Mouse (Mus musculus) lung, postnatal 10 days (tissue): Measurements from ENCODE around the gene Izumo1.

Experiments used
- DNase-seq: peaks from one replicate; pipeline ENCODE4 v3.0.0; 2021

Izumo1 gene

DNA sequence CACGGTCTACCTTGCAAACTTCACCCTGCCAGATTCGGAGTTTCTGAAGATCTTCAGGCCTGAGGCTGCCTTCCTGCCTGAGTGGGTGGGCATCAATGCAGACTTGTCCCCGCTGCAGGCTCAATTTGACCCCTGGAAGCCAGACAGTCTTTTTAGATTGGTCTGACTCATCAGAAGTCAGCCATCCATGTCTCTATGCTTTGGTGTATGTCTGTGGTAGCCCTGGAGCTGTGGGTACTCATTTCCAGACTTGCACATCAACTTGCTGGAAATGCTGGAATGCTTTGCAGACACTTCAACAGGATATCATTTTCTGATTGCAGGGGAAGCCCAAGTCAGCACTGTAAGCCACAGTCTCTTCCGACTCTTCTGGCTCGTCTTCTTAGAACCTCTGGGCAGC, 2.0 kb upstream of the Izumo1 start:
- DNase-seq: no peak

DNA sequence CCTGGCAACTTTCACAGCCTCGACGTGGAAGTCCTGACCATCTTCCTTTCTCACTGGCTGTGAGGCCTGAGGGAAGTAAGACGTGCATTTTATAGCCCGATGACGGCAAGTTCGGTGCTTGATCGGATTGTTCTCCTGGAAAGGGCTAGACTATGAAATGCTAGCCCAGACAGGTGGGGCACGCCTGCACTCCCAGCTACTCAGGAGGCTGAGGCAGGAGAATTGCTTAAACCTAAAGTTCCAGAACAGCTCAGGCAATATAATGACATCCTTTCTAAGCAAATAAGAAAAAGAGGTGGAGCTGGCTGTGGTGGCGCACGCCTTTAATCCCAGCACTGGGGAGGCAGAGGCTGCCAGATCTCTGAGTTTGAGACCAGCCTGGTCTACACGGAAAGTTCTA, 1.9 kb downstream of the Izumo1 start:
- DNase-seq: no peak

DNA sequence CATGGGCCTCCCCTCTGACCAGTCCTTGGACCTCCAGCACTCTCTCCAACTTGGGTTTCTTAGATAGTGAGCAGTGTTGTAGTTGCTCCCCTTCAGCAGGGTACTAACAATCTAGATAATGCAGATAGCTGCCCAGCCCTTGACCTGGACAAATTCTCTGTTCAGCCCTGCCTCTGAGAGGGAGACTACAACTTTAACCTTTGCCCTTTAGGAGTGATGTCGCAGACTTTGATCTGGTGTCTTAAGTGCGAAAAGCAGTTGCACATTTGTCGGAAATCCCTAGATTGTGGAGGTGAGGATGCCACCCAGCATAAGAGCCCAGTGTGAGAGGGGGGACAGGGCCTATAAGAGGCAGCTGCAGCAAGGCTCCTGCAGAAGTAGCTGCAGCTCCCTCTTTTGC, 3.1 kb downstream of the Izumo1 start:
- DNase-seq: no peak

DNA sequence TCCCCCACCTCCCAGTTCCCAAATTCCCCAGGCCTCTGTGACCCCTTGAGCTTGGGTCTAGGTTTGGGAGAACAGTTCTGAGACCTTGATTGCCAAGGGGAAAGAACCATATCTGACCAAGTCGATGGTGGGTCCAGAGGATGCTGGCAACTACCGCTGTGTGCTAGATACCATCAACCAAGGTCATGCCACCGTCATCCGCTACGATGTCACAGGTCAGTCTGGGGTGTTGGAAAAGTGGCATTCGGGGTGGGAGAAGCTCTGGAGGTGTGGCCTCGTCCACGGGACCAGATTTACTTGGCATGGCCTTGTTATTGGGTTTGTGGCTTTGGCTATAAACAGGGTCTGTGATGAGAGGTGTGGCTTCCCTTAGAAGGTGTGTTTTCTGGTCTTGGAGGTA, 3.9 kb downstream of the Izumo1 start:
- no peak for DNase-seq

DNA sequence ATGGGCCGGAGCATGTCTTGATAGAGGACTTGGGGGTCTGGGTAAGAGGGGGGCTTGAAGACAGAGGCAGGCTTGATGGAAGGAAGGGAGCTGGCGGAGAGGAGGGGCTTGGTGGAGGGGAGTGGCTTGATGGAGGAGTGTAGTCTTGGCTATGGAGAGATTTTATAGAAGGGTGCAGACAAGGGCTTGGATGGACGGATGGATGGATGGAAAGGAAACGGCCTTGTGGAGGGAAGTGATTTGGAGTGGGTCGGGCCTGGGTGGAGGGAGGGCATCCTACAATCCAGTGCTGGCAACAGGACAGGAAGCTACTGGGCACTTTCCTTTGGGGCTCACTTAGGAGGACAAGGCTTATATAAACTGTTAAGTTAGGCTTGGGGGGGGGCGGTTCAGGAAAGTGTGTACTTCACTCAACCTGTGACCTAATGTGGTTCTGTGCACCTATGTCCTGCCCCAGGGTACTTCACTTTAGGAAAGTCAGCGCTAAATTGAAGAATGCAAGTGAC, 5.0 kb downstream of the Izumo1 start:
- peak; percentile 63 for DNase-seq

DNA sequence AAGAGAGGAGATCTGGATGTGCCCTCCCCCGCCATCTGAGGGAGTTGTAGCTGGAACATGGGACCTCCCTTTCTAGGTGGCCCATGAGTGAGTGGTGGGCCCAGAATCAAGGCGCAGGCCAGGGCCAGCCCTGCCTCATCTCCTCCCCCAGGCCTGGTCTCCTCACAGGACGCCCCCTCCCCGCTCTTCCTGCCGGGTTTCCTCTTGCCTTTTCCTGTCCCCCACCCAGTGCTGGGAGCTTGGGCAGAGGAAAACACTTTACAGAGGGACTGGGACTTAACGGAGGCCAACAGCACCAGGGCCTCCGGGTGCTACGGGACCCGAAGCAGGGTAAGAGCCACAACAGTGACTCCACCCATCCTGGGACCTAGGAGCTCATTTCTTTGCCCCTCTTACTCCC, 5.7 kb downstream of the Izumo1 start, which contains the start of gene Rasip1:
Gene Rasip1 (plus strand): TSS at position 228 of the 400 bp plus-strand sequence.
- peak; percentile 84 for DNase-seq

DNA sequence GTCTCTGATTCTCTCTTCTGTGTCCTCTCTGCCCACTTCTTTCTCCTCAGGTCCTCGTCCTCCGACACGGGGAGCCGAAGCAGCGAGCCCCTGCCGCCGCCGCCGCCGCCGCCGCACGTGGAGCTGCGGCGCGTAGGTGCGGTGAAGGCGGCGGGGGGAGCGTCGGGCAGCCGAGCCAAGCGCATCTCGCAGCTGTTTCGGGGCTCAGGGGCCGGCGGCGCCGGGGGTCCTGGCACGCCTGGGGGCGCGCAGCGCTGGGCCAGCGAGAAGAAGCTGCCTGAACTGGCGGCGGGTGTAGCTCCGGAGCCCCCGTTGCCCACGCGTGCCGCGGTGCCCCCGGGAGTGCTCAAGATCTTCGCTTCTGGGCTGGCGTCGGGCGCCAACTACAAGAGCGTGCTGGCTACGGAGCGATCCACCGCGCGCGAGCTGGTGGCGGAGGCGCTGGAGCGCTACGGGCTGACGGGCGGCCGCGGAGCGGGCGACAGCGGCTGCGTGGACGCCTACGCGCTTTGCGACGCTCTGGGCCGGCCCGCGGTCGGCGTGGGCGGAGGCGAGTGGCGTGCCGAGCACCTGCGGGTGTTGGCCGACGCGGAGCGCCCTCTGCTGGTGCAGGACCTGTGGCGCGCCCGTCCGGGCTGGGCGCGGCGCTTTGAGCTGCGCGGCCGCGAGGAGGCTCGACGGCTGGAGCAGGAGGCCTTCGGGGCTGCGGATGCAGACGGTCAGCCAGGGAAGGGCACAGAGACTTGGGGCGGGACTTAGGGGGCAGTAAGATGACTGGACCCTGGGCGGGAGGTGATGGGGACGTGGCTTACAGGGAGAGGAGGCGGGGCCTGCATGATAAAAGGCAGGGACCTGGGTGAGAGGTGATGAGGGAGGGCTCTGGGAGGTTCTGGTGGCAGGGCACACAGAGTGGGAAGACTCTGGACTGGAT, 7.0 kb downstream of the Izumo1 start:
- DNase-seq: peak; percentile 93

DNA sequence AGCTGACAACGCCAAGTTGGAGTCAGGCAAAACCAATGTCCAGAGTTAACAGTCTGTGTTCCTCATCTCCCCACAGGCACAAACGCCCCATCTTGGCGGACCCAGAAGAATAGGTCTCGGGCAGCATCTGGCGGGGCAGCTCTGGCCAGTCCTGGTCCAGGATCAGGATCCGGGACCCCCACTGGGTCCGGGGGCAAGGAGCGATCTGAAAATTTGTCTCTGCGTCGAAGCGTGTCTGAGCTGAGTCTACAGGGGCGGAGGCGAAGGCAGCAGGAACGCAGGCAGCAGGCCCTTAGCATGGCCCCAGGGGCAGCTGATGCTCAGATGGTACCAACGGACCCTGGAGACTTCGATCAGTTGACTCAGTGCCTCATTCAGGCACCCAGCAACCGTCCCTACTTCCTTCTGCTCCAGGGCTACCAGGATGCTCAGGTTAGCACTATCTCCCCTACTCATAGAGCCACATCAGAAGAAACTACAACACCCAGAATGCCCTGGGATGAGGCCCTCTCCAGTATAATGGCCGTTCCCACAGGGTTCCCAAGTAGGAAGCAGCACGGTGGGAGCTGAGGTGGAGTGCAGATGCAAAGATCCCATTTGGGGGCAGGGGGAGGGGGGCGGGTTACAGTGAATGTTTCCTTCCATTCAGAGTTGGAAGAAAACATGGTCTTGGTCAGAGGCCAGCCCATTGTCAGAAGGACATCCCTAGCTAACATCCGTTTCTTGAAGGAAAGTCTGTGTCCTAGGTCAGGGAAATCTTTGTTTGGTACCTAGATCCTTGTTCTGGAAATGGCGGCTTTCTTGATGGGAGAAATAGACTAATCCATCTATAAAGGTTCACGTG, 8.7 kb downstream of the Izumo1 start:
- peak; percentile 55 for DNase-seq

DNA sequence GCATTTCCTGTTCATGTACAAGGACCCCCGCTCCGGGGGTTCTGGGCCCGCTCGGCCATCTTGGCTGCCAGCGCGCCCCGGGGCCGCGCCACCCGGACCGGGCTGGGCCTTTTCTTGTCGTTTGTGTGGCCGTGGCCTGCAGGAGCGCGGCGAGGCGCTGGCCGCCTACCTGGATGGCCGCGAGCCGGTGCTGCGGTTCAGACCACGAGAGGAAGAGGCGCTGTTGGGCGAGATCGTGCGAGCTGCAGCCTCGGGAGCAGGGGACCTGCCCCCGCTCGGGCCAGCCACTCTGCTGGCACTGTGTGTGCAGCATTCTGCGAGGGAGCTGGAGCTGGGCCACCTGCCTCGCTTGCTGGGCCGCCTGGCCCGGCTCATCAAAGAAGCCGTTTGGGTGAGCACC, 10.9 kb downstream of the Izumo1 start:
- peak; percentile 56 for DNase-seq

DNA sequence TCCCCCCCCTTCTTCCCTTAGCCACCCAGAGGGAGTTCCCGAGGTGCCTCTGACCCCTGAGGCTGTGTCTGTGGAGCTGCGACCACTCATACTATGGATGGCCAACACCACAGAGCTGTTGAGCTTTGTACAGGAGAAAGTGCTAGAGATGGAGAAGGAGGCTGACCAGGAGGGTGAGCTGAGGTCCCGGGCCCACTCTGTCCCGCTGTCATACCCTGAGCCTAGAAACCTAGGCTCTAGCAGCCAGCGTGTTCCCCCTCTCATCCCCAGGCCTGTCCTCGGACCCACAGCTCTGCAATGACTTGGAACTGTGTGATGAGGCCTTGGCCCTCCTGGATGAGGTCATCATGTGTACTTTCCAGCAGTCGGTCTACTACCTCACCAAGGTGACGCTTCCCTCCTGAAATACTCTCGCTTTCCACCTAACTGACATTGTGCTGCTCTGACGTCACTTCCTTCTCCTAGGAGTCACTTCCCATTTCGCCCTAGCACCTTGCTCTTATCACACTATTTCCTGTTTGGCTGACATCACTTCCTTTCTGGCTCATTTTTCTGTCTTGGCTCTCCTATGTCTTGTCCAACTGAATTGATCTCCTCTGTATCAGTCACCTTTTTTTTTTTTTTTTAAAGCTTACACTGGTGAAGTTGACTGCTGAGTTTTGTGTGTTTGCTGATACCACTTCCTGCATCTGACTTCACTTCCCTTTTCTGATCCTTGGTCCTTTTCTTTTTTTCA, 13.5 kb downstream of the Izumo1 start:
- peak; percentile 69 for DNase-seq

DNA sequence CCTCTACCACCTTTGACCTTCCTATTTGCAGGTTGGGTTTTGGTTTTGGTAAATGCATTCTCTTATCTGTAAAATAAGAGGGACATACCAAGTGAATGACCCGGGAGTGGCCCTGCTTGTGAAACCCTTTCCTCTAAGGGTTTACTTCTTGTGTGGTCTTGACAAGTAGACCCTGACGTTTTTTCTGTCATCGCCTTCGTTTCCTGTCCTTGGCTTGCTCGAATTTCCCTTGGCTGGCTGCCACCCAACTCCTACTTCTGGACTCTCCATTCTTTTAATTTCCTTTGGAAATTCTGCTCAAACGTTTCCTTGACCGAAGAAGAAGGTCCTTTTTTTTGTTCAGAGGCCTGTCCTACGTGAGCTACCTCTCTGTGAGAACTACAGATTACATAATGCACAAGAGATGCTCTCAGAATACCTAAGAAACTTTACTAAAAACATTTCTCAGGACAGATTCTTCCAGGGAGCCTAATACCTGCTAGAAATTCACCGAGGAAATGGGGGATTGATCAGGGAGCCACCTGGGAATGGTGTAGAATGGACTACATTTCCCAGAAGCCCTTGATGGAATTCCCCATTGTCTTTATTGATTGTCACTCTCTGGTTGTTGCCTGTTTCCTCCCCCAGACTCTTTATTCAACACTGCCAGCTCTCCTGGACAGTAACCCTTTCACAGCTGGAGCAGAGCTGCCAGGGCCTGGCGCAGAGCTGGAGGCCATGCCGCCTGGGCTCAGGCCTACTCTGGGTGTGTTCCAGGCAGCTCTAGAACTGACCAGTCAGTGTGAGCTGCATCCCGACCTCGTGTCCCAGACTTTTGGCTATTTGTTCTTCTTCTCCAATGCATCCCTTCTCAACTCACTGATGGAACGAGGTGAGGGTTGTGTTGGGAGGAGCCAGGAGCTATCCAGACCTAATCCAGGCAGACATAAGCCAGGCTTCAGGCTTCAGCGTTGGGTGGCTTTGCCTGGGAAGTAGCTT, 14.4 kb downstream of the Izumo1 start:
- DNase-seq: peak; percentile 82

DNA sequence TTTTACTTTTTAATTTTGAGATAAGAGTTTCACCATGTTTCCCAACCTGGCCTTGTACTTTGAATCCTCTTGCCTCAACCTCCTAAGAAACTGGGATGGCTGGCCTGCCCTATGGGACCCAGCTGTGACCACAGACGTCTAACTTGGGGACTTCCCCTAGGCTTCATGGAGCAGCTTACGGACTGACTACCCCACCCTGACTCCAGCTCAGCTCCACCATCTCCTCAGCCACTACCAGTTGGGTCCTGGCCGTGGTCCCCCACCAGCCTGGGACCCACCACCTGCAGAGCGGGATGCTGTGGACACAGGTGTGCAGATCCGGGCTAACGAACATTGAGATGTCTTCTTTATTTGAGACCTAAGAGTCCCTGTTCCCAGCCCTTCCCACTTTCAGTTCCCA, 16.1 kb downstream of the Izumo1 start:
- no peak for DNase-seq

DNA sequence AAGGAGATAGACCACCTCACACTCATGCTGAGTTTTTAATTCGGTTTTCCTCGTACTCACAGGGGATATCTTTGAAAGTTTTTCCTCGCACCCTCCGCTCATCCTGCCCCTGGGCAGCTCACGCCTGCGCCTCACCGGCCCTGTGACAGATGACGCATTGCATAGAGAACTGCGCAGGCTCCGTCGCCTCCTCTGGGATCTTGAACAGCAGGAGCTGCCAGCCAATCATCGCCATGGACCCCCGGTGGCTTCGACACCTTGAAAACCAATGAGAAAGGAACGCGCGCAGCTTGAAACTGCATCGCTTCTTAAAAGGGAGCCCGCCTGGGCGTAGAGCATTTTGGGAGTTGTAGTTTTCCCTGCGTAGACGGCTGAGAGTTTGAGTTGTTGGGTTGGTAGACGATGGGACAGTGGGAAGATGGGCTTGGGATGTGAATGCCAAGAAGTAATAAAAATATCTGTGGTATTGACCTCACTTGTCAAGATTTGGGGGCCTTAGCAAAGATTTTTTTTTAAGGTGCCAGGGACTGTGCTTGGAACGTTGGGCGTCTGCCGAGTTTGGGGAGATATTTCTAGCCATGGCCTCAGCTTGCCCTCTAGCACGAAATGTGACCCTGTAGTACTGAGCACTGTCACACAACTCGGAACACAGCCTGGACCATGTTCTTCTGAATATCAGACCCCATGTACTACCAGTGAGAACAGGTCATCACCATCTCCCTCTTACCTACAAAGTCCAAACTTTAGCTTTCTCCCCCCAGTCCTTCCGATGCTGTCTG, 17.2 kb downstream of the Izumo1 start:
- DNase-seq: peak; percentile 96

DNA sequence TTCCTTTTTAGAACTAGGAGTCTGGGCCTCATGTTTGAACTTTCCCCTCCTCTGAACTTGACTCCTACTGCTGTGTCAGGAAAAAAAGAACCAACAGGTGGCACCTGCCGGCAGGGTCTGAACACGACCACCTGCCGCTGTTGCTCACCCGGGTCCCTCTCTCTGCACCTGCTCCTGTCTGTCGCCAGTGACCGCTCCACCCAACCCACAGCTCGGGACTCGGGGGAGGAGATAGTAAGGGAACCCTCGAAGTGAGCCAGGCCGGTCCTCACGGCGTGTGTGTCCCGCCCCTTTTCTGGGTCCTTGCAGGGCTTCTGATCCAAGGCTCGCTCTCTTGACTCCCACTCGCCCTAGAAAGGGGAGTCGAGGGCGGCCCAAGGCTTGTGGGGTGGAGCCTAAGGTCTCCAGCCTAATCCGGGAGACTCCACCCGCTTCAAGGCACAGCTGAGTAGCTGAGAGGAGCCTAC, 18.0 kb downstream of the Izumo1 start, which contains the start of gene Mamstr:
Gene Mamstr (plus strand): TSS at position 417 of the 467 bp plus-strand sequence.
- no peak for DNase-seq

DNA sequence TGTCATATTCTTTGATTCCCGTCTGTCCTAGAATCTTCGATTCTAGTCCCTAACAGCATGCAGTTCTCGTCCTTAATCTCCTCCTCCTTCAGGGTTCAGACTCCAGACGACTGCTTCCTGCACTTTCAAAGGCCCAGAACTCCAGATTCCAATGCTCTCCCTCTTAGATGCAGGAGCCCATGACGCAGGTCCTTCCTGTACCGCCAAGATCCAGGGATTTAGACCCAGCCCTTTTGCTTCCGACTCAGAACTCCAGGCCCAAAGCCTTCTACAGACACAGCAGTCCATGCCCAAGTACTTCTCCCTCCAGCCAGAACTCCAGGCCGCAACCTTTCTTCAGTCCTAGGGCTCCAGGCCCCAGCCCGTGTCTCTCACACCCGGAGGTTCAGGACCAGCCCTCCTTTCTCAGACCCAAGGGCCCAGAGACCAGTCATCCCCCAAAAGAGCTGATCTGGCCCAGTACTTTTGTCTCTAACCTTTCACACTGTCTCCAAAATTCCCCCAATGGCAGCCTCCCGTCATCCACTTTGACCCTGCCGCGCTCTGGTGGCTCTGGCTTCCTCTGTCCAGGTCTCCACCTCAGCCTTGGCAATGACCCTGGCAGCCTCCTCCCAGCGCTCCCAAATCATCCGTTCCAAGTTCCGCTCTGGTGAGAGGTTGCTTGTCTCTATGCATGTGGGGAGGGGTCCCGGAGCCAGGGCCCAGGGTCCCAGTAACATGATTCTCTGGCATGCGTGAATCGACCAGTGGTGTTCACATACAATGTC, 18.8 kb downstream of the Izumo1 start:
- DNase-seq: no peak

DNA sequence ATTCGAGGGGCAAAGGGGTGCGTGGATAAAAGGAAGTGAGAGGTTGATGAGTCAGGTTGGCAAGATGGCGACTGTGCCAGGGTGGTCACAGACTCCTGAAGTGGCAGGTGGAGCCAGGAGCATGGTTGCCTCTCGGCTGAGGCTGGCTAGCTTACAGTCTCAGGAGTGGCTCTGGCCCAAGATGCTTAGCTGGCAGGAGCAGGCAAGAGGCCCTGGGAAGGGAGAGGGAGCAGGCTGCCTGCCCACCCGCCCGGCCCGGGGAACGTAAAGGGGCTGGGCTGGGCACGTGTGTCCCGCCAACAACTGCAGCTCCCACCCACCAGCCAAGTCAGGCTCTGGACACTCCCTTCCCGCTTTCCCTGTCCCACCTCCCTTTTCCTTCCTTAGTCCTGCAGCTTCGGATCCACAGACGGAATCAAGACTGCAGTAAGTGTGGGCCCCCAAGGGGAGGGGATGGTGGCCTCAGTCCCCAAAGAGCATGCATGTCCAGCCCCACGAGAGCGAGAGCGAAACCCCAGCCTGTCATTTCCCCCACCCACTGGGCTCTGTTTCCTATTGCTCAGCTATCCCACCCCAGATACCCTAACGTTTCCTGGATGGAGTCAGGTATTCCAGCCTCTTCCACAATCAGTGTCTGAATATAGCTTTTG, 19.9 kb downstream of the Izumo1 start:
- DNase-seq: peak; percentile 68

DNA sequence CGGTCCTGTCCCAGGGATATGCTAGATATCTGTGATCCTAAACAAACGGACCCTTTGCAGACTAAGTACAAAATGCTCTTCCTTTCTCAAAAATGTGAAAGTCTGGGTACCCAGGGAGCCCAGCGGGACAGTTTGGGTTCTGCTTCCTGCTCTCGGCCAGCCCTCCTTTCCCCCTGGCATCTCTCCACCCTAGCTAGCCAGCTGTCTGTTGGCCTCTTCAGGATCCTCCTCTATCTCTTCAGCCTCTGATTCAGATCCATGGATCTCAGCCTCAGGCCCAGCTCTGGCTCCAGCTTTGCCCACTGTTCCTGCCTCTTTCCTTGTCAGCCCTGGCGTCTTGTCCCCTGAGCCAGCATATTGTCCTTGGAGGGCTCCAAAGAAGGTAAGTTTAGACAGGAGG, 20.5 kb downstream of the Izumo1 start:
- no peak for DNase-seq

DNA sequence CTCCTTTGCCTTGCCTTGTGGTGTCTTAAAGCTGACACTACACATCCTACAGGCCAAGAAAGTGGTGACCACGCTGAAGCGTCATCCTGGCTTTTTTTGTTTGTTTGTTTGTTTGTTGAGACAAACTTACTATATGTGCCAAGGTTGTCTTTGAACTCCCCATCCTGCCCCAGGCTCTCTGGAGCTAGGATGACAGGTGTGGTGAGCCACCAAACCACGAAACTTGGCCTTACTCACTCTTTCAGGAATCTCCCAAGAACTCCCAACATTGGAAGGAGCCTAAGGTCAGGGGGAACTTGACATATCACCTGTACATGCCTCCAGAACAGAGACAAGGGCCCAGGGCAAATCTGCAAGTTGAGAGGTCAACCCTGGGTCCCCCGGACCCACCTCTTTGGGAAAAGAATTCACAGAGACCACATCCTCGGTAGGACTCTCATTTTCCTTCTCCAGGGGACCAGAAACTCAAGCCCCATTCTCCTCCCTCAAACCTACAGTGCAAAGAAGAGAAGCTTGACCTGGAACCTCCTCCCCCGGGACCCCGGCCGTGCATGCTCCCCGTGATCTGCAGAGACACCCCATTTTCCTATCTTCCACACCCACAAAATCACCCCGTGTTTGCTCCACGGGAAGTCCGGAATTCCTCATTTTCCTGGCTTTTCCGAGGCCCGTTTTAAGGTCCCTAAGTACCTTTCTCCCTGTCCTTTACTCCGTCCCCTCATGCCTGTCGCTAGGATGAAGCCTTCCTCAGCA, 21.1 kb downstream of the Izumo1 start:
- DNase-seq: no peak
